Mouse (Mus musculus): ENCODE results near the gene Srgn. TPM values are rescaled to one million over a fixed set of nuclear protein-coding genes. Genes with fewer than 3 reads are reported as not detected.

Gene Srgn
- 10 to 100 TPM; 49.3 to 51.8 TPM for total RNA-seq (2021)
- polyA plus RNA-seq (2012; rRNA removed) = 23.8 and 39.0 TPM in 2 replicates
- long read RNA-seq, transcript Srgn-201 (3 exons, 938 nt) = major isoform, 11 of 16 reads
- long read RNA-seq, partial matches to known transcripts = 0 of 16 reads
- long read RNA-seq, other reads (novel, unspliced or antisense) = 5 of 16 reads

- no peak within 1 kb of the TSS for H3K9ac ChIP-seq (ENCODE audit: low read depth, low read length)
- WGBS = 80% methylated on average over 14 of the region's 14 CpGs
- no peak for TF ChIP-seq CTCF (IDR thresholded peaks at IDR 0.05)
- no peak for TF ChIP-seq POLR2A (IDR thresholded peaks at IDR 0.05; ENCODE audit: insufficient read depth, low read depth, low read length)
- TF ChIP-seq EP300 (IDR thresholded peaks at IDR 0.05; ENCODE audit: insufficient read depth, low read depth, low read length) = no peak
- DNase-seq = no peak
- no peaks in the 10 kb centered on the region for H3K36me3 ChIP-seq (ENCODE audit: control insufficient read depth, insufficient read depth, low read length)
- H3K4me3 ChIP-seq = no peak within 1 kb of the TSS
- H3K27me3 ChIP-seq (ENCODE audit: control insufficient read depth, insufficient read depth, low read length) = no peaks in the 10 kb centered on the region
- peaks cover 6% of the 10 kb centered on the region for H3K4me1 ChIP-seq (ENCODE audit: control insufficient read depth, insufficient read depth, low read length)
- intact Hi-C loops (cut with DNase I) = no loop called here
- H3K79me2 ChIP-seq (replicated peaks; ENCODE audit: control insufficient read depth, insufficient read depth, low read length) = no peaks in the 10 kb centered on the region
- no peak within 1 kb of the TSS for H3K27ac ChIP-seq
These were observed at the start of gene Srgn for GRCm38 (mm10) chr10:62527351-62527750. Gene Srgn (minus strand): TSS chr10:62527451.

- no peak for TF ChIP-seq EP300 (IDR thresholded peaks at IDR 0.05; ENCODE audit: insufficient read depth, low read depth, low read length)
- TF ChIP-seq POLR2A (IDR thresholded peaks at IDR 0.05; ENCODE audit: insufficient read depth, low read depth, low read length) = no peak
- no peak for TF ChIP-seq CTCF (IDR thresholded peaks at IDR 0.05)
- DNase-seq = no peak
- peaks cover 4% of the 10 kb centered on the region for H3K36me3 ChIP-seq (ENCODE audit: control insufficient read depth, insufficient read depth, low read length)
- H3K27me3 ChIP-seq (ENCODE audit: control insufficient read depth, insufficient read depth, low read length) = no peaks in the 10 kb centered on the region
- intact Hi-C loops (cut with DNase I) = no loop called here
- peaks cover 5% of the 10 kb centered on the region; the same call in 1 of the 2 replicates for H3K4me1 ChIP-seq (ENCODE audit: control insufficient read depth, insufficient read depth, low read length)
- H3K27ac ChIP-seq = no peak overlapping the region
- H3K79me2 ChIP-seq (replicated peaks; ENCODE audit: control insufficient read depth, insufficient read depth, low read length) = no peaks in the 10 kb centered on the region
- 81% methylated on average over 13 of the region's 13 CpGs for WGBS
- no peak overlapping the region for H3K9ac ChIP-seq (ENCODE audit: low read depth, low read length)
- no peak overlapping the region for H3K4me3 ChIP-seq
These were observed 47.8 kb upstream of the Srgn start for GRCm38 (mm10) chr10:62575001-62575400.

- no peak overlapping the region for H3K4me3 ChIP-seq
- 92% methylated on average over 7 of the region's 7 CpGs for WGBS
These were observed 43.0 kb upstream of the Srgn start for GRCm38 (mm10) chr10:62570126-62570871.

GRCm38 (mm10) chr10:62568861-62569260 lies 41.6 kb upstream of the Srgn start:
- H3K9ac ChIP-seq (ENCODE audit: low read depth, low read length) = no peak overlapping the region
- H3K27me3 ChIP-seq (ENCODE audit: control insufficient read depth, insufficient read depth, low read length) = no peaks in the 10 kb centered on the region
- no peaks in the 10 kb centered on the region for H3K79me2 ChIP-seq (replicated peaks; ENCODE audit: control insufficient read depth, insufficient read depth, low read length)
- no peak overlapping the region for H3K27ac ChIP-seq
- no peak for TF ChIP-seq EP300 (IDR thresholded peaks at IDR 0.05; ENCODE audit: insufficient read depth, low read depth, low read length)
- no peak for TF ChIP-seq CTCF (IDR thresholded peaks at IDR 0.05)
- no peak for TF ChIP-seq POLR2A (IDR thresholded peaks at IDR 0.05; ENCODE audit: insufficient read depth, low read depth, low read length)
- 56% methylated on average over 4 of the region's 4 CpGs for WGBS
- no peak overlapping the region for H3K4me3 ChIP-seq
- H3K4me1 ChIP-seq (ENCODE audit: control insufficient read depth, insufficient read depth, low read length) = no peaks in the 10 kb centered on the region
- intact Hi-C loops (cut with DNase I) = no loop called here
- no peak for DNase-seq
- H3K36me3 ChIP-seq (ENCODE audit: control insufficient read depth, insufficient read depth, low read length) = peaks cover 2% of the 10 kb centered on the region; the same call in 1 of the 2 replicates

More at GRCm38 (mm10) chr10:62570126-62570871, 43.0 kb upstream of the Srgn start:
- intact Hi-C loops (cut with DNase I) = no loop called here
- Histone ChIP-seq H3K27ac (no peak overlapping the region), H3K4me1 (ENCODE audit: control insufficient read depth, insufficient read depth, low read length) (no peaks in the 10 kb centered on the region), H3K9ac (ENCODE audit: low read depth, low read length) (no peak overlapping the region), H3K79me2 (replicated peaks; ENCODE audit: control insufficient read depth, insufficient read depth, low read length) (no peaks in the 10 kb centered on the region), H3K27me3 (ENCODE audit: control insufficient read depth, insufficient read depth, low read length) (no peaks in the 10 kb centered on the region), H3K36me3 (ENCODE audit: control insufficient read depth, insufficient read depth, low read length) (peaks cover 2% of the 10 kb centered on the region; the same call in 1 of the 2 replicates)
- no peak for DNase-seq
- no peak for TF ChIP-seq CTCF (IDR thresholded peaks at IDR 0.05)

GRCm38 (mm10) chr10:62557736-62558135 lies 30.5 kb upstream of the Srgn start:
- no peak overlapping the region for H3K4me3 ChIP-seq
- WGBS = 92% methylated on average over 1 of the region's 1 CpGs
- no peaks in the 10 kb centered on the region for H3K79me2 ChIP-seq (replicated peaks; ENCODE audit: control insufficient read depth, insufficient read depth, low read length)
- no peaks in the 10 kb centered on the region for H3K4me1 ChIP-seq (ENCODE audit: control insufficient read depth, insufficient read depth, low read length)
- no peak for DNase-seq
- TF ChIP-seq CTCF (IDR thresholded peaks at IDR 0.05) = peak; percentile 50
- TF ChIP-seq POLR2A (IDR thresholded peaks at IDR 0.05; ENCODE audit: insufficient read depth, low read depth, low read length) = no peak
- TF ChIP-seq EP300 (IDR thresholded peaks at IDR 0.05; ENCODE audit: insufficient read depth, low read depth, low read length) = no peak
- intact Hi-C loops (cut with DNase I) = no loop called here
- H3K36me3 ChIP-seq (ENCODE audit: control insufficient read depth, insufficient read depth, low read length) = no peaks in the 10 kb centered on the region
- H3K9ac ChIP-seq (ENCODE audit: low read depth, low read length) = no peak overlapping the region
- H3K27ac ChIP-seq = no peak overlapping the region
- no peaks in the 10 kb centered on the region for H3K27me3 ChIP-seq (ENCODE audit: control insufficient read depth, insufficient read depth, low read length)

GRCm38 (mm10) chr10:62556558-62556901 lies 29.3 kb upstream of the Srgn start:
- no peak overlapping the region for H3K27ac ChIP-seq
- intact Hi-C loops (cut with DNase I) = no loop called here
- H3K4me3 ChIP-seq = no peak overlapping the region
- H3K9ac ChIP-seq (ENCODE audit: low read depth, low read length) = no peak overlapping the region
- TF ChIP-seq EP300 (IDR thresholded peaks at IDR 0.05; ENCODE audit: insufficient read depth, low read depth, low read length) (no peak), CTCF (IDR thresholded peaks at IDR 0.05) (no peak), POLR2A (IDR thresholded peaks at IDR 0.05; ENCODE audit: insufficient read depth, low read depth, low read length) (no peak)
- no peak for DNase-seq
- H3K79me2 ChIP-seq (replicated peaks; ENCODE audit: control insufficient read depth, insufficient read depth, low read length) = no peaks in the 10 kb centered on the region
- H3K4me1 ChIP-seq (ENCODE audit: control insufficient read depth, insufficient read depth, low read length) = no peaks in the 10 kb centered on the region
- WGBS = 81% methylated on average over 6 of the region's 6 CpGs
- no peaks in the 10 kb centered on the region for H3K36me3 ChIP-seq (ENCODE audit: control insufficient read depth, insufficient read depth, low read length)
- no peaks in the 10 kb centered on the region for H3K27me3 ChIP-seq (ENCODE audit: control insufficient read depth, insufficient read depth, low read length)
